Mouse (Mus musculus): Measurements from ENCODE around the gene Maco1. TPM values are rescaled to one million over a fixed set of nuclear protein-coding genes. Genes with fewer than 3 reads are reported as not detected.
"Not testable (repeated sequence)": the region's sequence is repeated elsewhere in the genome, so short reads cannot be mapped to it uniquely, and the experiment has no call there.

Maco1 gene
- polyA plus RNA-seq, 1 experiment, result 12.0 TPM

DNA sequence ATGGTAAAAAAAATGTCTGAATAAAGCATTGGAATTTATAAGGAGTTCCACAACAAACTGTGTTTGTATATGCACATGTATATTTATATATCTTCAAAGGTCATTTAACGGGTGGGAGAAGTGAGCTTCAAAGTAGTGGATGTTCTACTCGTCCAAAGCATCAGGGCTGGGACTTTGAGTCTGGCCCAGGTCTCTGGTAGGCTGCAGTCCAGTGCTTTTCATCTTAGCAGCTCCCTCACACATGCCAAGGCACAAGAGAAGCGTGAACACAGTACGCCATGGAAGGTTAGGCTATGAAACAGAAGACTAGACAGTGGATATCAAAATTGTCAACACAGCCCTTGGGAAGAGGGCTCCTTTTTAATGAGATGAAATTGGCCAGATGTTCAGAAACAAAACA is 2.6 kb downstream of the Maco1 start:
- Histone ChIP-seq H3K4me3 (ENCODE audit: control insufficient read depth, insufficient read depth, low read length) (no peak overlapping the region), H3K27ac (ENCODE audit: control insufficient read depth, insufficient read depth, low read length) (no peak overlapping the region), H3K36me3 (ENCODE audit: control insufficient read depth, insufficient read depth, low read length) (no peaks in the 10 kb centered on the region), H3K4me1 (replicated peaks; ENCODE audit: control insufficient read depth, insufficient read depth, low read length) (peaks cover 8% of the 10 kb centered on the region), H3K27me3 (ENCODE audit: control insufficient read depth, insufficient read depth, low read length) (no peaks in the 10 kb centered on the region; the same call in 1 of the 2 replicates)
- TF ChIP-seq CTCF (IDR thresholded peaks at IDR 0.05; ENCODE audit: borderline replicate concordance, control insufficient read depth, extremely low read depth, insufficient read depth, low read length, poor library complexity) (no peak), POLR2A (IDR thresholded peaks at IDR 0.05; ENCODE audit: control insufficient read depth, extremely low read depth, insufficient read depth, low read length, poor library complexity) (no peak)
- WGBS, result 88% methylated on average over 4 of the region's 4 CpGs
- no peak for DNase-seq

DNA sequence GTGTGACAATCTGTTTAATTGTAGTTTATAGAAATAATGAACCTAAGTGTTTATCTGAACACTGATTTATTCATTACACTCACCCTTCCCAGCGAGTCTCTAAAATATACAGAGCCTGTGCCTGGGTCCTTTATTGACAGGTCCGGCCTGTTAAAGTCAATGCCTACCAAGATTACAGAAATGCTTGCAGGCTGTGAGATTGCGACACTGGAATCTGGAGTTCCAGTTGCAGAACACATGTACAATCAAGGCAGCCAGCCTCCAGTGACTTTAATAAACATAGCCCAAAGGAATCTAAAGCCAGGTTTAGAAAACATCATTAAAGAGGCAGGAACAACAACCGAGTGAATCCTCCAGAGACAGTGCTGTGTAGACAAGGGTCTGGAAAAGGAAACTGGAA is 5.6 kb downstream of the Maco1 start:
- Histone ChIP-seq H3K27me3 (ENCODE audit: control insufficient read depth, insufficient read depth, low read length) (no peaks in the 10 kb centered on the region), H3K36me3 (ENCODE audit: control insufficient read depth, insufficient read depth, low read length) (no peaks in the 10 kb centered on the region), H3K4me1 (replicated peaks; ENCODE audit: control insufficient read depth, insufficient read depth, low read length) (peaks cover 6% of the 10 kb centered on the region), H3K4me3 (ENCODE audit: control insufficient read depth, insufficient read depth, low read length) (no peak overlapping the region), H3K27ac (ENCODE audit: control insufficient read depth, insufficient read depth, low read length) (no peak overlapping the region)
- TF ChIP-seq CTCF (IDR thresholded peaks at IDR 0.05; ENCODE audit: borderline replicate concordance, control insufficient read depth, extremely low read depth, insufficient read depth, low read length, poor library complexity) (no peak), POLR2A (IDR thresholded peaks at IDR 0.05; ENCODE audit: control insufficient read depth, extremely low read depth, insufficient read depth, low read length, poor library complexity) (no peak)
- 94% methylated on average over 4 of the region's 4 CpGs for WGBS
- no peak for DNase-seq

DNA sequence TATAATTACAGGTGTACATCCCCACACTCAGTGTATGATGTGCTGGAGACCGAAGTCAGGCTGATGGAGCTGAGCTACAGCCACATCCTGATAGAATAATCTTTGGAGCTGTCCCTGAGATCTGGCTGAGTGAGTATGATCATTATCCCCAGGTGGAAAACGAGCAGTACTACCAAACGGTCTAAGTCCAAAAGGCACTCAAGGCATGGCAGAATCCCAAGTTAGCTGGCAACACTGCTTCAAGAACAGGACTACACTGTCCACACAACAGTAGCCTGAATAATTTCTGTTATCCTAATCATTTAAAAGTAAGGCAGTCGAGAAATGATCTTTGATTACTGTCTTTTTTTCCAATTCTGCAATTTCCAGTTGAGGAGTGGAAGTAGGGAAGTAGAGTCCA is 9.6 kb downstream of the Maco1 start:
- no peaks in the 10 kb centered on the region for H3K27me3 ChIP-seq (ENCODE audit: control insufficient read depth, insufficient read depth, low read length)
- no peak for TF ChIP-seq POLR2A (IDR thresholded peaks at IDR 0.05; ENCODE audit: control insufficient read depth, extremely low read depth, insufficient read depth, low read length, poor library complexity)
- TF ChIP-seq CTCF (IDR thresholded peaks at IDR 0.05; ENCODE audit: borderline replicate concordance, control insufficient read depth, extremely low read depth, insufficient read depth, low read length, poor library complexity), result no peak
- 97% methylated on average over 4 of the region's 4 CpGs for WGBS
- no peak overlapping the region for H3K27ac ChIP-seq (ENCODE audit: control insufficient read depth, insufficient read depth, low read length)
- no peaks in the 10 kb centered on the region for H3K36me3 ChIP-seq (ENCODE audit: control insufficient read depth, insufficient read depth, low read length)
- H3K4me3 ChIP-seq (ENCODE audit: control insufficient read depth, insufficient read depth, low read length), result no peak overlapping the region
- H3K4me1 ChIP-seq (replicated peaks; ENCODE audit: control insufficient read depth, insufficient read depth, low read length), result no peaks in the 10 kb centered on the region
- DNase-seq, result no peak

DNA sequence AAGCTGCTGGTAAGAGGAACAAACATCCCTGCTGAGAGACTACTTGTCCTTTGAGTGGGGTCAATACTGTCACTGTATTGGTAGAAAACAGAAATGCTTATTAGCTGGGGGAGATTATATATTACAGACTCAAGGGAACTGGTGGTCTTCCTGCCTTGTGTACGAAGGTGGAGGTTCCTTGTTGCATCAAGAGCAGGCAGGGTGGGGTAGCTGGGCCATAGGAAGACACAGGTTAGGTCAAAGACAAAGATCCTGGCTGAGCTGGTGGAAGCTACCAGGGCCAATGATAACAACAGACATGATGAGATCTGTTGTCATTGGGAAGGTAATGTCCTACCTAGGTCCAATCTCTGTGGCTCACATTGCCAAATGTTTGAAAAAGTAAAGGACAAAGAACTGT is 12.9 kb downstream of the Maco1 start:
- H3K27ac ChIP-seq (ENCODE audit: control insufficient read depth, insufficient read depth, low read length), result no peak overlapping the region
- no peaks in the 10 kb centered on the region for H3K4me1 ChIP-seq (replicated peaks; ENCODE audit: control insufficient read depth, insufficient read depth, low read length)
- no peaks in the 10 kb centered on the region for H3K36me3 ChIP-seq (ENCODE audit: control insufficient read depth, insufficient read depth, low read length)
- WGBS, result 100% methylated on average over 1 of the region's 1 CpGs
- TF ChIP-seq CTCF (IDR thresholded peaks at IDR 0.05; ENCODE audit: borderline replicate concordance, control insufficient read depth, extremely low read depth, insufficient read depth, low read length, poor library complexity) (no peak), POLR2A (IDR thresholded peaks at IDR 0.05; ENCODE audit: control insufficient read depth, extremely low read depth, insufficient read depth, low read length, poor library complexity) (no peak)
- no peaks in the 10 kb centered on the region for H3K27me3 ChIP-seq (ENCODE audit: control insufficient read depth, insufficient read depth, low read length)
- no peak for DNase-seq
- no peak overlapping the region for H3K4me3 ChIP-seq (ENCODE audit: control insufficient read depth, insufficient read depth, low read length)

DNA sequence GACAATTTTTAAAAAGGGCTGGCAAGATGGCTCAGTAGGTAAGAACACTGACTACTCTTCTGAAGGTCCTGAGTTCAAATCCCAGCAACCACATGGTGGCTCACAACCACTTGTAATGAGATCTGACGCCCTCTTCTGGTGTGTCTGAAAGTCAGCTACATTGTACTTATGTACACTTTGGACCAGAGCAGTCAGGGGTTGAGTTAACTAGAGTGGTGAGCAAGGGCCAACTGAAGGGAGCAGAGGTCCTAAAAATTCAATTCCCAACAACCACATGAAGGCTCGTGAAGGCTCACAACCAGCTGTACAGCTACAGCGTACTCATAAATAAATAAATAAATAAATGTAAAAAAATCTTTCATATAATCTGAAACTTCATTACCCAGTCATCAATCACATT is 14.4 kb downstream of the Maco1 start:
- 88% methylated on average over 3 of the region's 3 CpGs for WGBS
- H3K27ac ChIP-seq (ENCODE audit: control insufficient read depth, insufficient read depth, low read length); H3K4me1 ChIP-seq (replicated peaks; ENCODE audit: control insufficient read depth, insufficient read depth, low read length); H3K4me3 ChIP-seq (ENCODE audit: control insufficient read depth, insufficient read depth, low read length); H3K27me3 ChIP-seq (ENCODE audit: control insufficient read depth, insufficient read depth, low read length); DNase-seq; H3K36me3 ChIP-seq (ENCODE audit: control insufficient read depth, insufficient read depth, low read length): not testable (repeated sequence)

DNA sequence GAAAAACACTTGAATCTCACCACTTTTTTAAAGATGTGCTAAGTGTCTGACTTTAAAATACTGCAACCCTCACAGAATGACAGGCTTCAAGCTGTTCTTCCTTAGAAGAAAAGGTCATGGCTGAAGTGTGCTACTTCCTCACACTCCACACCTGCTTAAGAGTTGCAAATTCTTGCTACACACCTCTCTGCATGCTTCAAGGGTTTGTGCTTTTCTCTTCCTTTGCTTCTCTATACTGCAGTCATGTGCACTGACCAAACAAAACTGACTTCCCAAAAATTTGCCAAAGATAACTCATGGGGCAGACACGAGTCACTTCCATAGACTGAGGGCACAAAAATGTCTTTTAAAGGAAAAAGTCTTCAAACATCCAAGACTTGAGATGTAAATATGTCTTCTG is 14.9 kb downstream of the Maco1 start:
- TF ChIP-seq CTCF (IDR thresholded peaks at IDR 0.05; ENCODE audit: borderline replicate concordance, control insufficient read depth, extremely low read depth, insufficient read depth, low read length, poor library complexity) (no peak), POLR2A (IDR thresholded peaks at IDR 0.05; ENCODE audit: control insufficient read depth, extremely low read depth, insufficient read depth, low read length, poor library complexity) (no peak)
- H3K27me3 ChIP-seq (ENCODE audit: control insufficient read depth, insufficient read depth, low read length), result no peaks in the 10 kb centered on the region
- WGBS, result 50% methylated on average over 1 of the region's 1 CpGs
- no peaks in the 10 kb centered on the region for H3K4me1 ChIP-seq (replicated peaks; ENCODE audit: control insufficient read depth, insufficient read depth, low read length)
- H3K36me3 ChIP-seq (ENCODE audit: control insufficient read depth, insufficient read depth, low read length), result no peaks in the 10 kb centered on the region
- H3K4me3 ChIP-seq (ENCODE audit: control insufficient read depth, insufficient read depth, low read length), result no peak overlapping the region
- H3K27ac ChIP-seq (ENCODE audit: control insufficient read depth, insufficient read depth, low read length), result no peak overlapping the region
- no peak for DNase-seq

DNA sequence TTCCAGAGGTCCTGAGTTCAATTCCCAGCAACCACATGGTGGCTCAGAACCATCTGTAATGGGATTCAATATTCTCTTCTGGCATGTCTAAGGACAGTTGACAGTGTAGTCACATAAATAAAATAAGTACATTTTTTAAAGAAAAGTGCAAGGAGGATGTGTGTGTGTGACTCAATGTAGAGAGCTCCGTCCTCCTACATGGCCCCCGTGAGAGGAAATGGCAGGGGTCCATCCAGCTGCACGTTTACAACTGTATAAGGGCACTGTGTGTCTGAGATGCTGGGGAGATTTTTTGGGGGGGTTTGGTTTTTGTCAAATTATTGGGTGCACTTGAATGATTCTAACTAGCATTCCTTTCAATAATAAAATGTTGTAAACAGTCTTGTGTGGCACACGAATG is 17.7 kb downstream of the Maco1 start:
- H3K4me1 ChIP-seq (replicated peaks; ENCODE audit: control insufficient read depth, insufficient read depth, low read length), result no peaks in the 10 kb centered on the region
- no peaks in the 10 kb centered on the region for H3K27me3 ChIP-seq (ENCODE audit: control insufficient read depth, insufficient read depth, low read length)
- no peak overlapping the region for H3K27ac ChIP-seq (ENCODE audit: control insufficient read depth, insufficient read depth, low read length)
- DNase-seq, result no peak
- TF ChIP-seq POLR2A (IDR thresholded peaks at IDR 0.05; ENCODE audit: control insufficient read depth, extremely low read depth, insufficient read depth, low read length, poor library complexity), result no peak
- no peak for TF ChIP-seq CTCF (IDR thresholded peaks at IDR 0.05; ENCODE audit: borderline replicate concordance, control insufficient read depth, extremely low read depth, insufficient read depth, low read length, poor library complexity)
- no peak overlapping the region for H3K4me3 ChIP-seq (ENCODE audit: control insufficient read depth, insufficient read depth, low read length)
- WGBS, result 92% methylated on average over 4 of the region's 4 CpGs
- H3K36me3 ChIP-seq (ENCODE audit: control insufficient read depth, insufficient read depth, low read length), result peaks cover 7% of the 10 kb centered on the region
